Mouse (Mus musculus) megakaryocyte, embryonic 14.5 days (primary cell): ENCODE data around the gene S100a4. TPM values are rescaled to one million over a fixed set of nuclear protein-coding genes. Genes with fewer than 3 reads are reported as not detected.

ENCODE experiments used
- H3K27me3 ChIP-seq: replicated peaks from 2 replicates; pipeline ENCODE3; 2012; ENCODE audit warnings: inconsistent platforms
- H3K36me3 ChIP-seq: replicated peaks from 2 replicates; pipeline ENCODE3; 2012; ENCODE audit warnings: low read length, inconsistent platforms, mixed read lengths
- H3K4me1 ChIP-seq: 2 replicates; pipeline ENCODE4 v1.6.1; 2012; ENCODE audit warnings: inconsistent platforms
- H3K4me3 ChIP-seq: replicated peaks from 2 replicates; pipeline ENCODE3; 2012; ENCODE audit warnings: moderate library complexity, mild to moderate bottlenecking, inconsistent platforms
- H3K9me3 ChIP-seq: 2 replicates; pipeline ENCODE4 v1.6.1; 2012; ENCODE audit warnings: inconsistent platforms
- FLI1 ChIP-seq: IDR thresholded peaks from 2 replicates; pipeline ENCODE4 v1.6.1; 2012; ENCODE audit warnings: low read length, inconsistent platforms, mixed read lengths
- GATA1 ChIP-seq: IDR thresholded peaks from 3 replicates; pipeline ENCODE4 v1.6.1; 2012; ENCODE audit warnings: mixed read lengths, low read length, inconsistent platforms, borderline replicate concordance
- polyA plus RNA-seq: library from polyadenylated mRNA; stranded (reverse); fragments of >175 nt; gene quantifications from 2 replicates; pipeline ENCODE4 v1.2.3, GENCODE M21; 2012; ENCODE audit warnings: low replicate concordance; ENCODE audit not compliant: insufficient read depth

Gene S100a4
- polyA plus RNA-seq, 1 experiment: not detected

- H3K4me1 ChIP-seq: peaks cover 17% of the 10 kb centered on the region
- TF ChIP-seq FLI1 (no peak), GATA1 (no peak)
- no peak overlapping the region for H3K4me3 ChIP-seq
- no peaks in the 10 kb centered on the region for H3K36me3 ChIP-seq
- peaks cover 83% of the 10 kb centered on the region for H3K27me3 ChIP-seq
- no peaks in the 10 kb centered on the region for H3K9me3 ChIP-seq
These were observed 5.8 kb upstream of the S100a4 start for GRCm38 (mm10) chr3:90597736-90598135.

- H3K4me3 ChIP-seq: no peak overlapping the region
- peaks cover 85% of the 10 kb centered on the region for H3K27me3 ChIP-seq
- H3K9me3 ChIP-seq: no peaks in the 10 kb centered on the region
- TF ChIP-seq FLI1 (no peak), GATA1 (no peak)
- H3K4me1 ChIP-seq: peaks cover 21% of the 10 kb centered on the region
- no peaks in the 10 kb centered on the region for H3K36me3 ChIP-seq
These were observed 5.4 kb upstream of the S100a4 start for GRCm38 (mm10) chr3:90598212-90598611.

GRCm38 (mm10) chr3:90599401-90599800 lies 4.2 kb upstream of the S100a4 start:
- Histone ChIP-seq H3K36me3 (no peaks in the 10 kb centered on the region), H3K4me3 (no peak overlapping the region), H3K4me1 (peaks cover 31% of the 10 kb centered on the region), H3K27me3 (peaks cover 86% of the 10 kb centered on the region), H3K9me3 (no peaks in the 10 kb centered on the region)
- TF ChIP-seq FLI1 (no peak), GATA1 (no peak)

DNA sequence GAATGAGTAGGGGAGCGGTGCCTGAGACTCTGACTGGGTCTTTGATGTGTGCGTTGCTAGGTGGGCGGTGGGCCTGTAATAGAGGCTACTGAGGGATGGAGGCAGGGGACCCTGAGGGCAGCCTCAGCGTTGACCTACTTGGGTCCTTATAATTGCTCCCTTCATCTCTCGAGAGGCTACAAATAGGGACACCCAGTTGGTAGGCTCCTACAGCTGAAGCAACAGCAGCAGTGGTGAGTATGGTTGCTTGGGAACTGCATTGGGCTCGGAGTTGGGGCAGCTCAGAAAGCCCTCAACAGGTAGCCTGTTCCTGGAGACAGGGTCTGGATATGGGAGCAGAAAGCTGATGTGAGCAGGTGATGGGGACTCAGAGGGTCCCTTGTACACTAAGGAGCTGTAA lies 3.5 kb upstream of the S100a4 start:
- H3K27me3 ChIP-seq: peaks cover 87% of the 10 kb centered on the region
- H3K36me3 ChIP-seq: no peaks in the 10 kb centered on the region
- TF ChIP-seq FLI1 (no peak), GATA1 (no peak)
- H3K4me3 ChIP-seq: no peak overlapping the region
- H3K9me3 ChIP-seq: no peaks in the 10 kb centered on the region
- peaks cover 35% of the 10 kb centered on the region for H3K4me1 ChIP-seq

DNA sequence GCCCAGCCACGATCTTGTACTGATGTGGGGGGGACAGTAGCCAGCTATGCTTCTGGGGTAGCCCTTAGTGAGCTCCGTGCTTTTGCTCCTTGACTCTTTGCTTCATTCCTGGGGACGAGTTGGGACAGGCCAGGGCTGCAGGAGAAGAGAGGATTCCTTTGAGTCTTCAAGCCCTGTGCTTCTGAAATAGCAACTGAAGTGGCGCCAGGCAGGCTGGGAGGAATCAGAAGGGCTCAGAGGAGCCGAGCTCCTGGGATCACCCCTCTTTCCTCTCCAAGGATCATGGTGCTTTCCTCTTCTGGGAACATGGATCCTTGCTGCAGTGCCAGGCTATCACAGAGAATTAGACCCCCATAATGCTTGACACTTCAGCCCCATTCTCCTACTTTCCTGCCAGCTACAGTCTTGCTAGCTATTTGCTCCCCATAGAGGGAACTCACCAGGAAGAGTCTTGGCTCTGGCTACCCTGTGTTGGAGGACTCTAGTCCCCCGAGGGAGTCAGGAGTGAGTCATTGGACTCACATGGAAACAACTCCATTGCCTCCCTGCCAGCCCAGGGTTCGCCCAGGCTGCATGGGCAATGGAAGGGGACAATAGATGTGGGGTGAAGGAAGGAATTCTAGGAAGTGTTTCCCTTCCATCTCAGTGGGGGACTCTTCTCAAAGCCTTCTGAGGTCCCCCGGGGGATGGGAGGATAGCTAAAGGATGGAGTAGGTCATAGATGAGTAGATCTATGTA lies 2.9 kb upstream of the S100a4 start:
- Histone ChIP-seq H3K4me1 (peaks cover 41% of the 10 kb centered on the region), H3K27me3 (peaks cover 87% of the 10 kb centered on the region)
- TF ChIP-seq FLI1 (no peak), GATA1 (no peak)

DNA sequence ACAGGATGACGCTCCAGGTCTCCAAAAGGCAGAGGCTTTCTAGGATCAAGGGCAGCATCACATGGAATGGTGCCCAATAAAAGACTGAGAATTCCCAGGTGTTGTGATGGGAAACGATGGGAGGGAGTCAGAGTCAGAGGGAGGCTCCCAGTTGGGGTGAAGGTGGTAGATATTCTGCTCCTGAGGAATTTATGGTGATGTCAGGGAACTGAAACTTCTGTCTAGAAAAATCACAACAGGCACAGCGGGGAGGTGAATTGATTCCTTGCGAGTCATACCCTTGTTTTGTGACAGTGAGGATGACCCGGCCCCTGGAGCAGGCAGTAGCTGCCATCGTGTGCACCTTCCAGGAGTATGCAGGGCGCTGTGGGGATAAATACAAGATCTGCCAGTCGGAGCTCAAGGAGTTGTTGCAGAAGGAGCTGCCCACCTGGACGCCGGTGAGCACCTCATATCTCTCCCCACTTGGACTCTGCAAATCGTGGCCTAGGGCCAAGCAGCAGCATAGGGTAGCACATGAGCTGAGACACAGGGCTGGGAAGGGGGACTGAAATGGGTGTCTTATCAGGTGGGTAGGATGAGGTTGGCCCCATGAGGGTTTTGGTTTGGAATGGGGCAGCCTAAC lies 2.0 kb upstream of the S100a4 start, which contains the start of gene Gm42674:
TSS of gene Gm42674 (plus strand) at position 419 of the 625 bp plus-strand sequence.
- Histone ChIP-seq H3K36me3 (no peaks in the 10 kb centered on the region), H3K4me3 (no peak within 1 kb of the TSS), H3K9me3 (no peaks in the 10 kb centered on the region), H3K4me1 (peaks cover 49% of the 10 kb centered on the region), H3K27me3 (peaks cover 86% of the 10 kb centered on the region)
- no peak for TF ChIP-seq FLI1

More for the DNA sequence above, 2.9 kb upstream of the S100a4 start:
- no peaks in the 10 kb centered on the region for H3K9me3 ChIP-seq
- H3K4me3 ChIP-seq: no peak overlapping the region
- H3K36me3 ChIP-seq: no peaks in the 10 kb centered on the region

- H3K4me1 ChIP-seq: peaks cover 62% of the 10 kb centered on the region
These were observed 845 bp downstream of the S100a4 start for GRCm38 (mm10) chr3:90604416-90604815.

DNA sequence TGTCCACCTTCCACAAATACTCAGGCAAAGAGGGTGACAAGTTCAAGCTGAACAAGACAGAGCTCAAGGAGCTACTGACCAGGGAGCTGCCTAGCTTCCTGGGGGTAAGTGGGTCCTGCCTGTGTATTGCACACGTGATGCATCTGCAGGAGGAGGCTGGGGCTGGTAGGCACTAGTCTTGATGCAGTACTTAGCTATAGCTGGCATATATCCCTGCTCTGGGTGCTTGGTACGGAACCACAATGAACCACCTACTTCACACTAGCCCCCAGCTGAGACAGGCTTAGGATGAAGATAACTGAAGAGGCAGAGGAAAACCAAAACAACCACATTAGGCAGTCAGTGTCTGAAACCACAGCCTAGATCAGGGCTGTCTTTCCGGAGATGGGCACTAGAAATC lies 1.5 kb downstream of the S100a4 start:
- Histone ChIP-seq H3K27me3 (peaks cover 90% of the 10 kb centered on the region), H3K9me3 (no peaks in the 10 kb centered on the region), H3K36me3 (no peaks in the 10 kb centered on the region), H3K4me1 (peaks cover 62% of the 10 kb centered on the region), H3K4me3 (peak overlapping the region; percentile 29)
- no peak for TF ChIP-seq GATA1
- no peak for TF ChIP-seq FLI1

More at GRCm38 (mm10) chr3:90604416-90604815, 845 bp downstream of the S100a4 start:
- Histone ChIP-seq H3K9me3 (no peaks in the 10 kb centered on the region), H3K36me3 (no peaks in the 10 kb centered on the region), H3K4me3 (no peak overlapping the region), H3K27me3 (peaks cover 90% of the 10 kb centered on the region)
- no peak for TF ChIP-seq GATA1
- TF ChIP-seq FLI1: no peak

DNA sequence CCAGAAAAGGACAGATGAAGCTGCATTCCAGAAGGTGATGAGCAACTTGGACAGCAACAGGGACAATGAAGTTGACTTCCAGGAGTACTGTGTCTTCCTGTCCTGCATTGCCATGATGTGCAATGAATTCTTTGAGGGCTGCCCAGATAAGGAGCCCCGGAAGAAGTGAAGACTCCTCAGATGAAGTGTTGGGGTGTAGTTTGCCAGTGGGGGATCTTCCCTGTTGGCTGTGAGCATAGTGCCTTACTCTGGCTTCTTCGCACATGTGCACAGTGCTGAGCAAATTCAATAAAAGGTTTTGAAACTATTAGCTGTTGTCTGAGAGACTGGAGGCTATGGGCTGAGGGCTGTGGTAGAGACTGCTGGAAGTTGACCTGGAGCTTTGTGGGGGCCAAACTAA lies 2.2 kb downstream of the S100a4 start:
- no peaks in the 10 kb centered on the region for H3K9me3 ChIP-seq
- no peaks in the 10 kb centered on the region for H3K36me3 ChIP-seq
- peaks cover 89% of the 10 kb centered on the region for H3K27me3 ChIP-seq
- TF ChIP-seq GATA1 (no peak), FLI1 (no peak)
- peaks cover 62% of the 10 kb centered on the region for H3K4me1 ChIP-seq
- no peak overlapping the region for H3K4me3 ChIP-seq

DNA sequence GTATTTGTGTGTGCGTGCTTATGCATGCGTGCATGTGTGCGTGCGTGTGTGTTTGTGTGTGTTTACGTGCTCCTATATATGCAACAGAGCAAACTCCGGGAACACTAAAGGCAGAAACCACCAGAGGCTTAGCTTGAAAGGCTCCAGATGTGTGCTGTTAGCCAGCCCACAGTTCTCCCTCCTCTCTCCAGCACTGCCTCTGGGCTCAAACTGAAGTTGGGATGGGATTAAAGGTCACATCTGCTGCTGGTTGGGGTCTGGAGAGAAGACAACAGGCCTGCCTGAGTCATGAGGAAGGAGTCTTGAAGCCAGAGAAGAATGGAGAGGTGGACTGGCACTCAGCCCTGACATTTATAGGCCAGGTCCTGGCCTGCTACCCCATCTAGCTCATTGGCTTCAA lies 2.6 kb downstream of the S100a4 start:
- Histone ChIP-seq H3K4me1 (peaks cover 62% of the 10 kb centered on the region), H3K4me3 (no peak overlapping the region), H3K9me3 (no peaks in the 10 kb centered on the region), H3K36me3 (no peaks in the 10 kb centered on the region), H3K27me3 (peaks cover 89% of the 10 kb centered on the region)
- TF ChIP-seq GATA1 (no peak), FLI1 (no peak)
